Comparison of ENCODE assay signal across 18 mouse cellular contexts in the genomic region with DNA sequence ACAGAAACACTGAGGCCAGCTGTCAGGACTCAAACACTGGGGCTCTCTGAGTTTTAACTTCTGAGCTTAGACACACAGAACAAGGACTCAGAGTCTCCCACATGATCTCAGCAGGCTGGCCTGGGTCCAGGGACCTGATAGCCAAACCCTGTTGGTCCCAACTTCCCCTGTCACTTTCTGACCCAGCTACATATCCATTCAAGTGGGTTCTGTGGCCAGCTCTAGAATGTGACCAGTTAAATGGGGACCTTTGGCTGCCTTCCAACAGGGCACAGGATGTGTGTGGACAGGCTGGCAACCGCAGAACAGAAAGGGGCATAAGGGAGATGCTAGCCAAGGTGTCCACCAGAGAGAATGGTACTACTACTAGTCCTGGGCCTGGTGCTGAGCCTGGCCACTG. TPM values are rescaled to one million over a fixed set of nuclear protein-coding genes. Genes with fewer than 3 reads are reported as not detected.
A peak's percentile ranks its signal among the peaks of the same experiment; 100 is the strongest.
DNase-seq lines count a peak whose midpoint lies in the region; ATAC-seq lines count a peak whose summit lies in the region.
"Had no signal": no experiment of that assay in that cellular context is flagged by ENCODE, and none has a peak within 500 bp of the region (broad histone marks: within the 10 kb centered on the region; RNA-seq: fewer than 3 reads in every experiment).

A gene (plus strand): TSS at position 348 of the 400 bp plus-strand sequence.

- WGBS in heart, embryonic 11.5 days (ENCODE audit: insufficient replicate concordance): 74% methylated on average over 1 of the region's 1 CpGs
- 58% methylated on average over 1 of the region's 1 CpGs for WGBS in heart, embryonic 12.5 days

- peak; percentile 14 for DNase-seq in adrenal gland, postnatal 14 days
- no peak for DNase-seq in adrenal gland, adult 2 months
- peak; percentile 27 for DNase-seq in left cerebral cortex, postnatal 4 days
- no peak for DNase-seq in left cerebral cortex, postnatal 36 days (ENCODE audit: low spot score in 2 of 2)
- DNase-seq: B cell, adult 2 months; gastrocnemius, postnatal 14 days had no signal

- no peak within 1 kb of the TSS for H3K4me2 ChIP-seq in heart, embryonic 11.5 days
- H3K4me2 ChIP-seq in heart, embryonic 12.5 days: no peak within 1 kb of the TSS
- H3K4me2 ChIP-seq: embryonic facial prominence, embryonic 12.5 days; kidney, embryonic 15.5 days; limb, embryonic 13.5 days; midbrain, embryonic 12.5 days had no signal

- 0 out of 2 replicates have a peak within 1 kb of the TSS, but pooled peaks have one; percentile 17 for H3K9ac ChIP-seq in heart, embryonic 11.5 days (ENCODE audit: low read depth, low read length)
- no peak within 1 kb of the TSS for H3K9ac ChIP-seq in heart, embryonic 12.5 days
- H3K9ac ChIP-seq: embryonic facial prominence, embryonic 12.5 days; kidney, embryonic 15.5 days; limb, embryonic 13.5 days; midbrain, embryonic 12.5 days had no signal

- ATAC-seq in heart, embryonic 11.5 days (replicated peaks; ENCODE audit: insufficient number of reproducible peaks, low FRiP score, low TSS enrichment): no peak
- ATAC-seq in heart, embryonic 12.5 days (ENCODE audit: insufficient number of reproducible peaks, low FRiP score): no peak
- peak; percentile 29 for ATAC-seq in common myeloid progenitor, adult 5-6 weeks (replicated peaks; ENCODE audit: low read depth, poor library complexity, severe bottlenecking)
- ATAC-seq in megakaryocyte, adult 5-6 weeks (ENCODE audit: poor library complexity, severe bottlenecking): no peak

- H3K36me3 ChIP-seq in heart, embryonic 11.5 days (ENCODE audit: control insufficient read depth, insufficient read depth, low read length): no peaks in the 10 kb centered on the region
- H3K36me3 ChIP-seq in heart, embryonic 12.5 days: no peaks in the 10 kb centered on the region
- H3K36me3 ChIP-seq: embryonic facial prominence, embryonic 12.5 days; kidney, embryonic 15.5 days; limb, embryonic 13.5 days; midbrain, embryonic 12.5 days had no signal

- H3K4me1 ChIP-seq in heart, embryonic 11.5 days (ENCODE audit: control insufficient read depth, insufficient read depth, low read length): no peaks in the 10 kb centered on the region
- H3K4me1 ChIP-seq in heart, embryonic 12.5 days (replicated peaks): 0 out of 2 replicates have a peak, but pooled peaks cover 3% of the 10 kb centered on the region
- H3K4me1 ChIP-seq: embryonic facial prominence, embryonic 12.5 days; kidney, embryonic 15.5 days; limb, embryonic 13.5 days; midbrain, embryonic 12.5 days had no signal

- intact Hi-C loops in left cerebral cortex, postnatal 4 days (cut with DNase I): loop anchor here (10.0 kb wide), 1 partner anchor 948 kb away; no protein-coding TSS in a partner anchor
- intact Hi-C loops in left cerebral cortex, postnatal 36 days (cut with DNase I): no loop called here

- no peak within 1 kb of the TSS for H3K27ac ChIP-seq in heart, embryonic 11.5 days (ENCODE audit: low read depth, low read length)
- no peak within 1 kb of the TSS for H3K27ac ChIP-seq in heart, embryonic 12.5 days (ENCODE audit: poor library complexity, severe bottlenecking)
- H3K27ac ChIP-seq: embryonic facial prominence, embryonic 12.5 days; kidney, embryonic 15.5 days; limb, embryonic 13.5 days; midbrain, embryonic 12.5 days had no signal

- no peaks in the 10 kb centered on the region for H3K27me3 ChIP-seq in heart, embryonic 11.5 days (ENCODE audit: control insufficient read depth, insufficient read depth, low read length)
- H3K27me3 ChIP-seq in heart, embryonic 12.5 days (replicated peaks): no peaks in the 10 kb centered on the region
- H3K27me3 ChIP-seq: embryonic facial prominence, embryonic 12.5 days; kidney, embryonic 15.5 days; limb, embryonic 13.5 days; midbrain, embryonic 12.5 days had no signal

- no peaks in the 10 kb centered on the region for H3K9me3 ChIP-seq in heart, embryonic 11.5 days (replicated peaks; ENCODE audit: control insufficient read depth, low read length)
- 0 out of 2 replicates have a peak, but pooled peaks cover 3% of the 10 kb centered on the region for H3K9me3 ChIP-seq in heart, embryonic 12.5 days (replicated peaks)
- H3K9me3 ChIP-seq: embryonic facial prominence, embryonic 12.5 days; kidney, embryonic 15.5 days; limb, embryonic 13.5 days; midbrain, embryonic 12.5 days had no signal

- H3K4me3 ChIP-seq in heart, embryonic 11.5 days (ENCODE audit: low read depth, low read length): no peak within 1 kb of the TSS
- no peak within 1 kb of the TSS for H3K4me3 ChIP-seq in heart, embryonic 12.5 days
- H3K4me3 ChIP-seq: embryonic facial prominence, embryonic 12.5 days; kidney, embryonic 15.5 days; limb, embryonic 13.5 days; midbrain, embryonic 12.5 days had no signal

RNA-seq across cellular contexts. Expression of the gene that starts here (rescaled TPM):
- not detected in 2 replicates for total RNA-seq in adrenal gland, postnatal 14 days (2021)
- total RNA-seq in adrenal gland, adult 2 months (2021): not detected
- polyA plus RNA-seq in adrenal gland, adult 2 months (2012; rRNA removed): not detected in 2 replicates
- polyA plus RNA-seq in heart, embryonic 11.5 days (2014; fragmentation: Nextera tagmentation; extraction: Ambion mirVana): not detected in 2 replicates
- not detected in 2 replicates for polyA plus RNA-seq in heart, embryonic 12.5 days (2016; fragmentation: Nextera tagmentation; extraction: Ambion mirVana)
- not detected for total RNA-seq in left cerebral cortex, postnatal 4 days (2021)
- not detected for total RNA-seq in left cerebral cortex, postnatal 36 days (2021)
- total RNA-seq in common myeloid progenitor, adult 5-6 weeks (2017): not detected in 2 replicates
- total RNA-seq in megakaryocyte, adult 5-6 weeks (2015): not detected in 2 replicates
- total RNA-seq in megakaryocyte, adult 5-6 weeks (2017): not detected in 2 replicates
- total RNA-seq: gastrocnemius, postnatal 14 days; hematopoietic stem cell, adult 5-6 weeks; layer of hippocampus, postnatal 14 days had no signal
- polyA plus RNA-seq: embryonic facial prominence, embryonic 12.5 days; kidney, embryonic 15.5 days; limb, embryonic 13.5 days; liver, embryonic 16.5 days; midbrain, embryonic 12.5 days; urinary bladder, adult 2 months had no signal

Comparison
In these comparisons a context has a peak if more than half of its experiments do, and no peak if none do; other contexts are left out.
1. Peak in DNase-seq in adrenal gland, postnatal 14 days; RNA of the gene not detected or under 1 TPM.
2. Peak in DNase-seq in left cerebral cortex, postnatal 4 days; RNA of the gene not detected or under 1 TPM.
3. Peak in ATAC-seq in common myeloid progenitor, adult 5-6 weeks; RNA of the gene not detected or under 1 TPM.